Mouse (Mus musculus) MEL (cell line): ENCODE data around the gene Sart3.

ENCODE experiments used
- CHD1 ChIP-seq: IDR thresholded peaks from 2 replicates; pipeline ENCODE4 v1.6.1; 2012; ENCODE audit warnings: low read depth, mild to moderate bottlenecking, inconsistent platforms, low read length, improper control_type of control experiment
- CHD2 ChIP-seq: IDR thresholded peaks from 2 replicates; pipeline ENCODE4 v1.6.1; 2011; ENCODE audit warnings: low read length, improper control_type of control experiment
- CTCF ChIP-seq, 3 experiments: IDR thresholded peaks in 2 of 3; conservative IDR thresholded peaks in 1 of 3; 2 replicates each; pipeline ENCODE4 v1.5.1; 2011 to 2012; ENCODE audit warnings: low read length in 3 of 3, low read depth in 2 of 3, mild to moderate bottlenecking in 2 of 3, improper control_type of control experiment in 1 of 3, inconsistent platforms in 1 of 3, mixed read lengths in 1 of 3, moderate library complexity in 1 of 3; ENCODE audit not compliant: control insufficient read depth in 1 of 3, insufficient read depth in 1 of 3, poor library complexity in 1 of 3, severe bottlenecking in 1 of 3
- ELF1 ChIP-seq: IDR thresholded peaks from 2 replicates; pipeline ENCODE4 v1.6.1; 2014; ENCODE audit warnings: low read depth, mild to moderate bottlenecking, inconsistent platforms, low read length, improper control_type of control experiment, moderate library complexity
- GATA1 ChIP-seq: IDR thresholded peaks from 2 replicates; pipeline ENCODE4 v1.6.1; 2011; ENCODE audit warnings: low read depth, low read length, improper control_type of control experiment
- MAFK ChIP-seq: IDR thresholded peaks from 2 replicates; pipeline ENCODE4 v1.6.1; 2011; ENCODE audit warnings: low read depth, mild to moderate bottlenecking, low read length, improper control_type of control experiment, borderline replicate concordance
- MYC ChIP-seq: IDR thresholded peaks from 2 replicates; pipeline ENCODE4 v1.6.1; 2011; ENCODE audit warnings: low read depth, mild to moderate bottlenecking, low read length, improper control_type of control experiment, moderate library complexity
- NELFE ChIP-seq: IDR thresholded peaks from 2 replicates; pipeline ENCODE4 v1.6.1; 2011; ENCODE audit warnings: low read depth, low read length, improper control_type of control experiment
- POLR2A ChIP-seq, 2 experiments: IDR thresholded peaks; 2 replicates each; pipeline ENCODE4 v1.6.1; 2011 to 2012; ENCODE audit warnings: low read length in 2 of 2, mild to moderate bottlenecking in 2 of 2, control low read depth in 1 of 2, improper control_type of control experiment in 1 of 2, low read depth in 1 of 2, moderate library complexity in 1 of 2; ENCODE audit not compliant: control insufficient read depth in 1 of 2, insufficient read depth in 1 of 2, poor library complexity in 1 of 2
- RCOR1 ChIP-seq: IDR thresholded peaks from 2 replicates; pipeline ENCODE4 v1.6.1; 2012; ENCODE audit warnings: low read depth, mild to moderate bottlenecking, inconsistent platforms, low read length, improper control_type of control experiment
- TAL1 ChIP-seq: IDR thresholded peaks from 2 replicates; pipeline ENCODE4 v1.6.1; 2012; ENCODE audit warnings: mild to moderate bottlenecking, inconsistent platforms, low read length, moderate library complexity, mixed read lengths
- TCF12 ChIP-seq: IDR thresholded peaks from 2 replicates; pipeline ENCODE4 v1.6.1; 2014; ENCODE audit warnings: low read depth, mild to moderate bottlenecking, inconsistent platforms, low read length, improper control_type of control experiment, moderate library complexity
- USF1 ChIP-seq: IDR thresholded peaks from 2 replicates; pipeline ENCODE4 v1.6.1; 2014; ENCODE audit warnings: low read depth, mild to moderate bottlenecking, inconsistent platforms, low read length, improper control_type of control experiment, moderate library complexity
- USF2 ChIP-seq, 2 experiments: IDR thresholded peaks; 2 replicates each; pipeline ENCODE4 v1.6.1; 2011 to 2012; ENCODE audit warnings: improper control_type of control experiment in 2 of 2, low read length in 2 of 2, borderline replicate concordance in 1 of 2, inconsistent platforms in 1 of 2, low read depth in 1 of 2, mild to moderate bottlenecking in 1 of 2; ENCODE audit not compliant: insufficient read depth in 1 of 2

- TF ChIP-seq CTCF (IDR thresholded peaks at IDR 0.05 in 2 of 3, conservative IDR thresholded peaks at IDR 0.05 in 1 of 3; ENCODE audit: control insufficient read depth in 1 of 3, insufficient read depth in 1 of 3, low read depth in 2 of 3, low read length in 3 of 3, poor library complexity in 1 of 3, severe bottlenecking in 1 of 3) (no peak), TAL1 (no peak), GATA1 (no peak), USF2 (IDR thresholded peaks at IDR 0.05; ENCODE audit: borderline replicate concordance in 1 of 2, insufficient read depth in 1 of 2, low read depth in 1 of 2, low read length in 2 of 2) (no peak), POLR2A (IDR thresholded peaks at IDR 0.05; ENCODE audit: control insufficient read depth in 1 of 2, insufficient read depth in 1 of 2, low read depth in 1 of 2, low read length in 2 of 2, poor library complexity in 1 of 2) (no peak), CHD1 (no peak), ELF1 (no peak), NELFE (no peak), MAFK (no peak), TCF12 (no peak), CHD2 (no peak), USF1 (no peak), RCOR1 (no peak), MYC (no peak)
Observed at GRCm38 (mm10) chr5:113800280-113800679, 28.0 kb upstream of the Sart3 start, which contains the start of gene Tmem119.
